Mouse (Mus musculus) right cerebral cortex, adult 2 months (tissue): ENCODE results near the gene Vmn1r40.

ENCODE experiments used
- DNase-seq, 2 experiments: peaks; one replicate each; pipeline ENCODE4 v3.0.0; 2021 to 2022; ENCODE audit warnings: low spot score in 2 of 2

Vmn1r40 gene

GRCm38 (mm10) chr6:89707240-89707639, at the start of gene Vmn1r40:
Vmn1r40 (plus strand) TSS chr6:89707540.
- no peak for DNase-seq

- DNase-seq = no peak
Measured at GRCm38 (mm10) chr6:89658342-89658741, 49.0 kb upstream of the Vmn1r40 start.

GRCm38 (mm10) chr6:89658931-89659330, 48.4 kb upstream of the Vmn1r40 start:
- no peak for DNase-seq

- peak; percentile 55 to 64 for DNase-seq
Measured at GRCm38 (mm10) chr6:89659692-89660423, 47.5 kb upstream of the Vmn1r40 start.

GRCm38 (mm10) chr6:89660490-89660889, 46.9 kb upstream of the Vmn1r40 start:
- DNase-seq = no peak

GRCm38 (mm10) chr6:89662521-89662920, 44.8 kb upstream of the Vmn1r40 start:
- no peak for DNase-seq

- DNase-seq = no peak
Measured at GRCm38 (mm10) chr6:89665155-89665554, 42.2 kb upstream of the Vmn1r40 start.

GRCm38 (mm10) chr6:89665667-89666066, 41.7 kb upstream of the Vmn1r40 start:
- DNase-seq = no peak

- no peak for DNase-seq
Measured at GRCm38 (mm10) chr6:89666976-89667375, 40.4 kb upstream of the Vmn1r40 start.

GRCm38 (mm10) chr6:89669556-89669955, 37.8 kb upstream of the Vmn1r40 start:
- DNase-seq = no peak

GRCm38 (mm10) chr6:89671431-89671830, 35.9 kb upstream of the Vmn1r40 start:
- DNase-seq = no peak

- no peak for DNase-seq
Measured at GRCm38 (mm10) chr6:89672641-89673040, 34.7 kb upstream of the Vmn1r40 start.

GRCm38 (mm10) chr6:89673135-89673780, 34.1 kb upstream of the Vmn1r40 start:
- no peak for DNase-seq

GRCm38 (mm10) chr6:89678522-89678921, 28.8 kb upstream of the Vmn1r40 start:
- no peak for DNase-seq

- peak; percentile 79 to 81 for DNase-seq
Measured at GRCm38 (mm10) chr6:89679291-89679835, 28.0 kb upstream of the Vmn1r40 start.

- DNase-seq = peak; percentile 84 to 85
Measured at GRCm38 (mm10) chr6:89680155-89680554, 27.2 kb upstream of the Vmn1r40 start.

GRCm38 (mm10) chr6:89684231-89684630, 23.1 kb upstream of the Vmn1r40 start:
- no peak for DNase-seq

- no peak for DNase-seq
Measured at GRCm38 (mm10) chr6:89687100-89687499, 20.2 kb upstream of the Vmn1r40 start.

- DNase-seq = no peak
Measured at GRCm38 (mm10) chr6:89706624-89707023, 716 bp upstream of the Vmn1r40 start.

GRCm38 (mm10) chr6:89718051-89718450, 10.7 kb downstream of the Vmn1r40 start:
- DNase-seq = no peak

- DNase-seq = no peak
Measured at GRCm38 (mm10) chr6:89740466-89740865, 33.1 kb downstream of the Vmn1r40 start, which contains the start of gene Vmn1r41. Vmn1r41 (plus strand) TSS chr6:89740766.

- no peak for DNase-seq
Measured at GRCm38 (mm10) chr6:89742811-89743210, 35.5 kb downstream of the Vmn1r40 start.
